Mouse (Mus musculus): ENCODE results near the gene Spock2.
A peak's percentile ranks its signal among the peaks of the same experiment; 100 is the strongest.
"Not testable (repeated sequence)": the region's sequence is repeated elsewhere in the genome, so short reads cannot be mapped to it uniquely, and the experiment has no call there.

The Spock2 gene

DNA sequence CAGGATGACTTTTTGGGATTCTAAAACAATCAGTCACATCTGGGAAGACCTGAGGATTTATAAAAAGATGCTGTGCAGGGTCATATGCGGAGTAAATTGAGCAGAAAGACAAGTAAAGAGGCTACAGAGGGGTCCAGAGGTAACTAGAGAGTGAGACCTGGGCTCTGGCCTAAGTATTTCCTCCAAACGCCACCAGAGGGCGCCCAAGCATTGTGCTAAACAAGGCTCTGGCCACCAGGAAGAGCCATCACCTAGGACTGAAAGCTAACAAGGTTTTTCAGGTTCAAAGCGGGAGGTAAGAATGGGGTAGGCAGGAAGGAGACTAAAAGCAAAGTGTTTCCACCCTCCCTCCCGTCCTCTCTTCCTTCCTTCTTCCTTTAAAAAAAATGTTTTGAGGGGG lies 42.1 kb downstream of the Spock2 start:
- DNase-seq (ENCODE audit: low read depth), result peak; percentile 73

DNA sequence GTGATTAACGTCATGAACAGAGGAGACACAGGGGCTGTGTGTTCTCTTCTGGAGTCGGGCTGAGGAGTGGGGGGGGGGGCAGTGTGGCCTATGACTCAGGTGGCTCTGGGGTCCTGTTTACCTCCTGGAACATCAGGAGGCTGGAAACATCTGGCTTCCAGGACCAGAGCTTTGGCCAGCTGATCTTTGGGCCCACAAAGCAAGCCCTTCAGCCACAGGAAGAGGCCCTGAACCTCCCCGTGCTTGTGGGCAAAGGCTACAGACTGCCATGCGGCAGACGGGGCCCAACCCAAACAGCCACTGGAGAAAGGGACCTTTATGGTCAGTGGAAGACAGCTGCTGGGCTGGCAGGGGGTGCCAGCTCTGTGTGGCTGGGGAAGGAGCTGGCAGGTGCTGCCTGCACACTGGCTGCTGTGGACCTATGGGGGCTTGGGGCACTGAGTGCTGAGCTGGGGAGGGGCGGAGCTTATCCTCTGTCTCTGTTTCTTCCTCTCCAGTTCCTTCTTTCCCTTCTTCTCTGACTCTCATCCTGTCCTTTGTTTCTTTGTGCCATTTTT lies 45.2 kb downstream of the Spock2 start:
- no peak for DNase-seq (ENCODE audit: low read depth)

DNA sequence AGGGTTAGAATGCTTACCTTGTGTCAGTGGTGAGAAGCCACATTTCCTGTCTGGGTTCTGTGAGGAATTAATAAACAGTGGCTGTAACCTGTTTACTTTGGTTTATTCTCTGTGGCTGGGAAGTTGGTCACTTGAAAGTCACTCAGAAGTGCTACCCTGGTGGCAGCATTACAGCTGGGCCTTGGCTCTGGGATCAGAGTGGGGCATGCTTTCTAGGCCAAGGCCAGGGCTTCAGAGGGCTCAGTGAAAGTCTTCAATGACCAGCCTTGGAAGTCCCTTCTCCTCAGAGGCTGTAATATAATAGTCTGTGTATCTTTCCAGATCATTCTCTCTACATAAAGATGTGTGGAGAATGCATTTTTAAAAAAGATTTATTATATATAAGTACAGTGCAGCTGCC lies 50.0 kb downstream of the Spock2 start:
- DNase-seq (ENCODE audit: low read depth), result no peak

DNA sequence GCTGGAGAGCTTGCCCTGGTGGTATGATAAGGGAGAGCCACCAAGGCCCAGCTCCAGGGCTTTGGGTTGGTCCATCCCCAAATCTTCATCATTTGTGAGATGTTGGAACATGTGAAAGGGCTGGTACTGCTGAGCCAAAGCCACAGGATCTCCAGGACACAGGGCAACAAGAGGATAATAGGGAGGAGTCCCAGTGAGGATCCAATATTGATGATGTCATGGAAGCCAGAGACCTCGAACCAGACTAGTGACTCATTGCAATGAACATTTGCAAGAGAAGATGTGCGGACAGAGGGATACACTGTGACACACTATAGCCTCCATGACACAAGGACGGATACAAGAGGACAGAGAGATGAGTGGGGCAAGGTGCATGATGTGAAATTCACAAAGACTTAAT lies 52.1 kb downstream of the Spock2 start:
- DNase-seq (ENCODE audit: low read depth), result no peak

DNA sequence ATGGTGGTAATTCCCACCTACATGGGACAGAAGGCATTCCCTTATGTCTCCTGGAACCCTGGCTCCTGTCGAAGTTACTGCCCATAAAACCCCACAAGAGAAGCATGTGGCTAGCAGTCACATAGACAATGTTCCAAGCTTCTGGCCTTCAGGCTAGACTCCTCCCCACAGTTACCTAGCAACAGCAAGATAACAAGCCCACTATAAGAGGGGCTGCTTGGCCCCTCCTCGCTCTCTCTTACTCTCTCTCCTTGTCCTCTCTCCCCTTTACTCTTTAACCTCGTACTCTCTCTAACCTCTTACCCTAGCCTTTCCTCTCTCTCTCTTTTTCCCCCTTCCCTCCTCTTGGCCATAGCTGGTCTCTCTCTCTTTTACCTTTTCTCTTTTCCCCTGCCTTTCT lies 55.4 kb downstream of the Spock2 start:
- not testable (repeated sequence) for DNase-seq (ENCODE audit: low read depth)

DNA sequence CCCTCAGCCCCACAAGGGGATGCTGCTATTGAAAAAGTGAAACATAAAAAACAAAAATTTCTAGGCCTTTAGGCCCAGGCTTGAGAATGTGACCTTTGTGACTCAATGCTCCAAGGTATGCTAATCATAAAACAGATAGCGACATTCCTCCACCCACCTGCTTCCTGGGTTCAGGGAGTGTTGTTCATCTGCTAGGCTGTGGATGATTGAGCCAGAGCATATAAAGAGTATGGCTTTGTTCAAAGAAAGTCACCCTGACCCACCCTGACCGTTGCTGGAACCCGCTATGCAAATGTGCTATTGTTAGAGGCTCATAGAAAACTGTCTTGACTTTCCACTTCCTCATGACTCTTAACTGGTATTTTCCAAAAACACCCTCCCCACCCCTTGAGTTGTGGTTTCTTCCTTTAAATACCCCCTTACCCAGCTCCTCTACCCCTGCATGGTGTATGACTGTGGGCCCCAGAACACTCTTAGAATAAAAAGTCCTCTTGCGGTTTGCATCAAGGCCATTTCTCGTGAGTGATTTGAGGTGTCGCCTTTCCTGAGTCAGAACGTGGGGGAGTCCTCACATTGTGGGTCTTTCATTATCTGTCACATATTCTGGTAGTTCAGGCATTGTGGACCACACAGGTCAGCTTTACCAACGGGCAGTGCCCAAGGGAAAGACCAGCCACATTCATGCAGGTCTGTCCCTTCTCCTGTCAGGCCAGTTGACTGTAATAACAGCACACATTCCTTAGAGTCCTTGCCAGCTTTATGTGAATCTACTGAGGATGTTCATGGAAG lies 56.4 kb downstream of the Spock2 start:
- DNase-seq (ENCODE audit: low read depth), result not testable (repeated sequence)

DNA sequence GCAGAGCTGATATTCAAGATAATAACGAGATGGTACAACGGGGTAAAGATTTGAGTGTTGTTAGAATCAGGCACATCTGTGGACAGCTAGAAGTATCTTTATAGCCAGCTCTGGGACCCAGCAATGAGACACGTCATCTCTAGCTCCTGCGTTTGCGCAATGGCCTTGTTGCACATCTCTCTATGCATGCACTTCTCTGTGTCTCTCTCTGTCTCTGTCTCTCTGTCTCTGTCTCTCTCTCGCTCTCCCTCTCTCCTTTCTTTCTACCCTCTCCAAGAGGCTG lies 56.9 kb downstream of the Spock2 start:
- DNase-seq (ENCODE audit: low read depth), result no peak

DNA sequence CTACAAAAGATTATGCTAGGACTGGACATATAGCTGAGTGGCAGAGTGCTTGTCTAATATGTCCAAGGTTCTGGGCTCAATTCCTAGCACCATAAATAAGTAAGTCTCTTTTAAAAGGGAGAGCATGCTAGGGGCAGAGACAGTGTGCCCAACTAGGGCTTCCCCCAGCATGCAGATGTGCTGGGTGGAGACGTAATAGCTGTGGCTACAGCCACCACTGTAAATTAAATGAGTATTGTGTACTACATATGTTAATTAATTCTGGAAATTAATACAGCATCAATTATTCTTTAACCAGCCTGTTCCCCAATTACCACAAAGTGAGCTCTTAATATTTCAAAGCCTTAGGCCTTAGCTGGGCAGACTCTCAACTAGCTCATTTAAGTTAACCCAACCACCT lies 58.9 kb downstream of the Spock2 start:
- DNase-seq (ENCODE audit: low read depth), result no peak

DNA sequence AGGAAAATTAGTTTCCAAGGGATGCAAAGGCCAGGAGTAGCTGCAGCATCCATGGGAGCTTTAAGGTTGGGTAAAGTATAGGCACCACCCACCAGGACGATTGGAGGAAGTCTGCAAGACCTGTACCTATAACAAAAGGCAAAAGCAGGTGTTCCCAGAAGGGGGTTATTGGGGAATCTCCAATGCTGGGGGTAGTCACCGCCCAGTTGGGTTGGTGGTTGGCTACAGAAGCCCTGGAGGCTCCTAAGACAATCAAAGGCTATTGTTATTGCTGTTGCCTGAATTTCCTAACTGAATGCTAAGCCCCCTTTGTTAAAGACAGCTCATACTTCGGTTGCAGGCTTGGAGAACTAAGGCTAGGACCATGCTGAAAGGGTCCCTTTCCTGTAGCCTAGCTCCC lies 60.0 kb downstream of the Spock2 start:
- no peak for DNase-seq (ENCODE audit: low read depth)

DNA sequence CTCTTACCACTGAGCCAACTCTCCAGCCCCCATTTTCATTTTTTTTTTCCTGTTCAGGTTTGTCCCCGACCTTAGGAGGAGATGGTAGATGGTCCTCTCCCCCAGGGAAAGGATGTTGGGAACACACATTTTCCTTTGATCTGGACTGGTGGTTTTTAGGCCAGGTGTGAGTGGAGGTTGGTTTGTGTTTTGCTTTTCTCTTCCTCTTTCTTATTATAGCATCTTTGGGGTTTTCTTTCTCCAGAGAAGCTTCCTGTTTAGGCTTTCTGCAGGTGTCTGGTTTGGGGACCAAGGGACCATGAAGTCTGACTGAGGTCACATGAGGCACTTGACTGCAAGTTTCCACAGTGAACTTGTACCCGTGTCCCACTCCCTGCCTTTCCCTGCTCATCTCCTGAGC lies 62.3 kb downstream of the Spock2 start:
- DNase-seq (ENCODE audit: low read depth), result no peak

DNA sequence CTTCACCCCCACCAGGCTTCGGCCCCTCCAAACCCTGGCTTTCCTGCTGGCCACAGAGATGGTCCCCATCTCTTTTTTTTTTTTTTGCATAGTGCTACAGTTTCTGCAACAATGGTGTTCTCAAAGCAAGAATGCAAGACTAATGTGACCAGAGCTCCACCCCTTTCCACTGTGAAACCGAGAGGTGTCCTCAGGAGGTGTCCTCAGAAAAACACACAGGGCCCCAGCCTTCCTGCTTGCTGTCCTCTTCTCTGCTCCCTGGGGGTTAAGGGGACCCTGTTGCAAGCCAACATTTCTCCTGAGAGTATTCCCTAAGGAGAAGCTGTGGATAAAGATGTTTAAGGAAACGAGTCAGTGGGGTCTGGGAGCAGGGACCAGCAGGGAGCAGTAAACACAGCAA lies 62.9 kb downstream of the Spock2 start:
- no peak for DNase-seq (ENCODE audit: low read depth)

DNA sequence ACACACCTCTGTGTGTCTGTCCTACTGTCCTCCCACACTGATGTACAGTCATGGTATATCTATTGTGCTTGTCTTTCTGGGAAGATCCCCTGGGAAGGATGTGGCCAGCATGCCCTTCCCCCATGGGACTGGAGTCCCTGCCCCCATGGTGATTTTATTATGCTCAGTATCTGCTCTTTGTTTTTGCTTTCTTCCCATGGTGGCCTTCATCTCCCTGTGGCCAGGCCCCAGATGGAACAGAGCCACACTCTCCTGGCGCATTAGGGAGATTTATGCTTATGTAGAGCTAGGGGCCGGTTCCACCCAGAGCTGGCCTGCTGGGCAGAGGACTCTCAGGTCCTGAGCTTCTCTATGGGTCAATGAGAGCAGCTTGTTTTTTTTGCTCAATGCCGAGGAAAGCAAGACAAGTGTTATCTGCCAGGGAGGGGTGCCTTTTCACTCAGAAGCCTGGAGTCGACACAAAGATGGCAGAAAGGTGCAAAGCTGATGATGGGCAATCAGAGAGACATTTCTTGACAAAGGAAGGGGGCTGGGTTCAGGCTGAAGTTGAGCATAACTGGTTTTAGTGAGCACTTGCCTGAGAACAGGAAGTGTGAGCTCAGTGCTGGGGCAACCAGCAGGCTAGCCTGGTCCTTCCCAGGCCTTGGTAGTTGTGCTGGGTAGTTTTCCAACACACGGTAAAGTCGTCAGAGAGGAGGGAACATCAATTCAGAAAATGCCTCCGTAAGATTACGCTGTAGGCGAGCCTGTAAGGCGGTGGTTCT lies 64.5 kb downstream of the Spock2 start:
- DNase-seq (ENCODE audit: low read depth), result no peak

DNA sequence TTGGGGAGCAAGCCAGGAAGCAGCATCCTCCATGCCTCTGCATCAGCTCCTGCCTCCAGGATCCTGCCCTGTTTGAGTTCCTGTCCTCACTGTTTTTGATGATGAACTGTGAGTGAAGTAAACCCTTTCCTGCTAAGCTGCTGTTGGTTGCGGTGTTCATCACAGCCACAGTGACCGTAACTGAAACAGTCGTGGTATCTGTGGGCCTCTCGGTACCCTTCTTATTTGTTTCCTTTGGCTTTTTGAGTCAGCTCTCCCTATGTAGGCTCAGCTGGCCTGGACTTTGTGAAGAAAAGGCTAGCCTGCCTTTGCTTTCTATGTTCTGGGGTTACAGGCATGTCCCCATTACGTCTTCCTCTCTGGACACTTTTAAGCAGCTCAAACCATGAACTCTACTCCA lies 65.3 kb downstream of the Spock2 start:
- DNase-seq (ENCODE audit: low read depth), result no peak

DNA sequence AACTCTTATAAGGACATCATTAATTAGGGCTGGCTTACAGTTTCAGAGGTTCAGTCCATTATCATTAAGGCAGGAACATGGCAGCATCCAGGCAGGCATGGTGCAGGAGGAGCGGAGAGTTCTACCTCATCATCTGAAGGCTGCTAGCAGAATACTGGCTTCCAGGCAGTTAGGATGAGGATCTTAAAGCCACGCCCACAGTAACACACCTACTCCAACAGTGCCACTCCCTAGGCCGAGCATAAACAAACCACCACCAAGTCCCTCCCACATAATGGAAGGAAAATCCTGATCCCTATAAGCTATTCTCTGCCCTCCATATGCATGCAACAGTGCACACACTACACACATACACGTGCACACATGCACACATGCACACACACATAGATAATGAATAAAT lies 66.3 kb downstream of the Spock2 start:
- no peak for DNase-seq (ENCODE audit: low read depth)

DNA sequence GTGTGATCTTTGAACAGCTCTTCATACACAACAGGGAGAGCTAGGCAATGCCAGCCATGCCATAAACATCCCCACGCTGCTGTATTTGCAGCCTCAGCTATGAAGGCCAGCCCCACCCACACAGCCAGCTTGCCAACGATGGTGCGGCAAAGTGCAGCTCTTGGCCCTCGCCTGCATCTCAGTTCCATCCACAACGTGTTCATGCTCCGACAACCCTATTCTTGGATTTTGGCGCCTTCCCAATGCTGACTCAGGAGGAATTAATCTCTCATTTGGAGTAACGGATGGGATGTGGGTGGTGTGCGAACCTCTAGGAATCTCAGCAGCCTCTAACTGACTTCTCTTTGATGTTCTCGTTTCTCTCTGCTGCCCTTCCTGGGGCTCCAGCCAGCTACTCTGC lies 67.0 kb downstream of the Spock2 start:
- DNase-seq (ENCODE audit: low read depth), result no peak

DNA sequence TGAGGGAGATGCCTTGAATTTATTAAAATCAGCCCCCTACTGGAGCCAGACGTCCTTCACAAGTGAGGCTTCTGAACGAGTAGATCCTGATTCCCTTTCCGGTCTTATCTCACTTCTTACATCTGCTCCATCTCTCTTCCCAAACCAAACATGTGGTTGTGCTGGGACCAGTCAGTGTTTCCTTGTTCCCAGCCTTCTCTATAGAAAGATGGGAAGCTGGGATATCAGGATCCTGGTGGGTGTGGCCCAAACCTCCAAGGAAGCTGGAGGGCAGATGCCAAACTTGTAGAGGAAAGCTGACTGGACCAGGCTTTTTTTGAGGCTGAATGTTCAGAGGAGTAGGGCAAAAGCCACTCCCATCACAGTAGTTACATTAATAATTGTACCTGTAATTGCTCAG lies 68.5 kb downstream of the Spock2 start:
- no peak for DNase-seq (ENCODE audit: low read depth)

DNA sequence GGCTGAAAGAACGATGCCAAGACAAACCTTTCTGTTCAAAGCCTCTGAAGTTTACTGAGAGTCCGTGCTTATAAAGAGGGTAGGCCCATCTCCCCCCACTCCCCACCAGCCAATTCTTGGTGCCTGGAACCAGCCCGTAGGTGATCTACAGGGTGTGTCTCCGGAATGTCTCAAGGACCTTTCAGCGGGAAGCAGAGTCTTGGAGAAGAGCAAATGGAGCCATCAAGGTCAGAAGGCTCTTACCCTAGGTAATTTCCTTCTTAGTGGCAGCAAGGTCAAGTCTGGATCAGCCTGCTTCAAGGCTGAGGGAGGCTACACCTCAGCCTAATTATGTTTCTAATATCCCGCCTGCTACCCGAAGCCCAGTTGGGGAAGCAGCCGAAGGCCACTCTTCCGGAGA lies 69.3 kb downstream of the Spock2 start:
- DNase-seq (ENCODE audit: low read depth), result not testable (repeated sequence)

Measured in c-Kit-positive CD71-negative TER-119-negative erythroid progenitor cells, embryonic 14.5 days (primary cell).